Comparison of ENCODE assay signal across 15 mouse cellular contexts in the genomic region with DNA sequence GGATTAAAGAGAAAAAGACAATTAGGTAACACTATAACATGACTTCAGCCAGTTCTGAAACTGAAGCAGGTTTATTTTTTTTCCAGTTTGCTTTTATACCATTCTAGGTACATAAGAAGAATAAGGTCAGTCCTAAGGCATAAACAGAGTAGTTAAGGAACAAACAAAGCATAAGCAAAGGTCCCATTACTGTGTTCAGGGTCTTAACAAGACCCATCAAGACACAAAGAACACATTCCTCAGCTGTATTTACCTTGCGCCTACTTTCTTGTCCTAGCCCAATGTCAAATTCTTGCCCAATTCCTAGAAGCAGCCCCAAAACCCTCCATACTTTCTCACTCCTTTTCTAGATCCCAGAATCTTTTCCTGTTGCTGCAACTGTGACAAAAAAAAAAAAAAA.
"Had no signal": no experiment of that assay in that cellular context is flagged by ENCODE, and none has a peak within 500 bp of the region (broad histone marks: within the 10 kb centered on the region; RNA-seq: fewer than 3 reads in every experiment).

No protein-coding gene starts in this region.

- H3K27ac ChIP-seq: liver, embryonic 15.5 days; macrophage; midbrain, embryonic 13.5 days; midbrain, embryonic 15.5 days; neural tube, embryonic 12.5 days; stomach, embryonic 15.5 days had no signal

- DNase-seq: lung, adult 18-20 months; lung, embryonic 14.5 days; lung, postnatal 10 days; right cerebral cortex, postnatal 14 days; thymus, adult 18-20 months; thymus, postnatal 14 days; thymus, postnatal 36 days had no signal

- H3K9me3 ChIP-seq: liver, embryonic 15.5 days; midbrain, embryonic 13.5 days; midbrain, embryonic 15.5 days; neural tube, embryonic 12.5 days; stomach, embryonic 15.5 days had no signal

- H3K36me3 ChIP-seq: liver, embryonic 15.5 days; midbrain, embryonic 13.5 days; midbrain, embryonic 15.5 days; neural tube, embryonic 12.5 days; stomach, embryonic 15.5 days had no signal

- H3K27me3 ChIP-seq: liver, embryonic 15.5 days; midbrain, embryonic 15.5 days; neural tube, embryonic 12.5 days; stomach, embryonic 15.5 days had no signal

- H3K4me1 ChIP-seq: megakaryocyte, embryonic 14.5 days; midbrain, embryonic 13.5 days; midbrain, embryonic 15.5 days; neural tube, embryonic 12.5 days had no signal

- ATAC-seq: midbrain, embryonic 13.5 days; midbrain, embryonic 15.5 days had no signal

- H3K4me2 ChIP-seq: liver, embryonic 15.5 days; lung, embryonic 14.5 days; midbrain, embryonic 11.5 days; midbrain, embryonic 13.5 days; midbrain, embryonic 15.5 days; neural tube, embryonic 12.5 days; stomach, embryonic 15.5 days had no signal

- H3K4me3 ChIP-seq: liver, embryonic 15.5 days; megakaryocyte, embryonic 14.5 days; midbrain, embryonic 13.5 days; midbrain, embryonic 15.5 days; neural tube, embryonic 12.5 days; stomach, embryonic 15.5 days had no signal

- H3K9ac ChIP-seq: liver, embryonic 15.5 days; lung, embryonic 14.5 days; midbrain, embryonic 13.5 days; midbrain, embryonic 15.5 days; neural tube, embryonic 12.5 days; stomach, embryonic 15.5 days had no signal
